Mouse (Mus musculus) gastrocnemius, adult 2 months (tissue): ENCODE data around the gene 4930503B20Rik. TPM values are rescaled to one million over a fixed set of nuclear protein-coding genes. Genes with fewer than 3 reads are reported as not detected.

ENCODE experiments used
- DNase-seq: peaks from one replicate; pipeline ENCODE4 v3.0.0; 2022
- H3K27ac ChIP-seq: fragments of 200-600 bp; 2 replicates; pipeline ENCODE4 v1.8.1; 2022; ENCODE audit warnings: mild to moderate bottlenecking
- H3K4me3 ChIP-seq: fragments of 200-600 bp; 2 replicates; pipeline ENCODE4 v1.8.1; 2022; ENCODE audit warnings: mild to moderate bottlenecking, moderate library complexity
- CTCF ChIP-seq: fragments of 200-600 bp; IDR thresholded peaks from 2 replicates; pipeline ENCODE4 v1.8.1; 2022; ENCODE audit warnings: antibody characterized with exemption, mild to moderate bottlenecking, moderate library complexity
- intact Hi-C: fragments of 180-260 bp; cut with DNase I; formaldehyde crosslinking; loops from one replicate; pipeline ENCODE4 v1.15.1; 2025
- total RNA-seq, 2 experiments: library from RNA; stranded (reverse); gene quantifications; 2 replicates each; pipeline ENCODE4 v1.2.3; 2021

The 4930503B20Rik gene
- total RNA-seq, 2 experiments from 2014 or later = not detected

- no peak for TF ChIP-seq CTCF
- no peak overlapping the region for H3K27ac ChIP-seq
- intact Hi-C loops = no loop called here
- H3K4me3 ChIP-seq = no peak overlapping the region
- no peak for DNase-seq
Measured at GRCm38 (mm10) chr3:146604647-146605046, 46.5 kb downstream of the 4930503B20Rik start.

- no peak for TF ChIP-seq CTCF
- intact Hi-C loops = no loop called here
- no peak for DNase-seq
Measured at GRCm38 (mm10) chr3:146602531-146602930, 48.6 kb downstream of the 4930503B20Rik start.

GRCm38 (mm10) chr3:146601205-146601604 is 49.9 kb downstream of the 4930503B20Rik start:
- intact Hi-C loops = no loop called here
- no peak for DNase-seq
- TF ChIP-seq CTCF = no peak
- Histone ChIP-seq H3K27ac (no peak overlapping the region), H3K4me3 (no peak overlapping the region)

More at GRCm38 (mm10) chr3:146602531-146602930, 48.6 kb downstream of the 4930503B20Rik start:
- H3K27ac ChIP-seq = no peak overlapping the region
- H3K4me3 ChIP-seq = no peak overlapping the region

- H3K4me3 ChIP-seq = no peak overlapping the region
- no peak for DNase-seq
- no peak overlapping the region for H3K27ac ChIP-seq
- no peak for TF ChIP-seq CTCF
- intact Hi-C loops = no loop called here
Measured at GRCm38 (mm10) chr3:146599198-146599900, 51.8 kb downstream of the 4930503B20Rik start.

GRCm38 (mm10) chr3:146598411-146598810 is 52.7 kb downstream of the 4930503B20Rik start:
- no peak for DNase-seq
- TF ChIP-seq CTCF = no peak
- H3K4me3 ChIP-seq = no peak overlapping the region
- H3K27ac ChIP-seq = no peak overlapping the region
- intact Hi-C loops = no loop called here

- Histone ChIP-seq H3K4me3 (no peak overlapping the region), H3K27ac (no peak overlapping the region)
- DNase-seq = no peak
- TF ChIP-seq CTCF = no peak
- intact Hi-C loops = no loop called here
Measured at GRCm38 (mm10) chr3:146596864-146597263, 54.3 kb downstream of the 4930503B20Rik start.

GRCm38 (mm10) chr3:146596387-146596786 is 54.7 kb downstream of the 4930503B20Rik start:
- Histone ChIP-seq H3K27ac (no peak overlapping the region), H3K4me3 (no peak overlapping the region)
- DNase-seq = no peak
- intact Hi-C loops = no loop called here
- no peak for TF ChIP-seq CTCF

GRCm38 (mm10) chr3:146595440-146595839 is 55.7 kb downstream of the 4930503B20Rik start:
- TF ChIP-seq CTCF = no peak

More at GRCm38 (mm10) chr3:146595440-146595839, 55.7 kb downstream of the 4930503B20Rik start:
- Histone ChIP-seq H3K4me3 (no peak overlapping the region), H3K27ac (no peak overlapping the region)
- intact Hi-C loops = no loop called here
- DNase-seq = no peak

Other genes with a start within 250 kb of the 4930503B20Rik start
- 10 to 100 TPM; 25.2 to 28.8 TPM for gene Ssx2ip, start 246.7 kb downstream of the 4930503B20Rik start, total RNA-seq
- gene Ctbs, start 201.5 kb downstream of the 4930503B20Rik start, total RNA-seq = 1 to 10 TPM; 4.1 to 4.5 TPM
- gene Spata1, start 151.6 kb downstream of the 4930503B20Rik start, total RNA-seq = 1 to 10 TPM; 4.4 to 5.4 TPM
- 100 to 1,000 TPM; 409 to 580 TPM for gene Gng5, start 151.5 kb downstream of the 4930503B20Rik start, total RNA-seq
- gene Rpf1, start 129.9 kb downstream of the 4930503B20Rik start, total RNA-seq = 10 to 100 TPM; 12.3 to 12.8 TPM
- not detected for gene Uox, start 80.9 kb downstream of the 4930503B20Rik start, total RNA-seq
- gene Dnase2b, start 35.7 kb downstream of the 4930503B20Rik start, total RNA-seq = under 1 TPM in 1 of 2 experiments, not detected in 1; 0.14 TPM
- gene Samd13, start 34.3 kb upstream of the 4930503B20Rik start, total RNA-seq = 1 to 10 TPM in 1 of 2 experiments, under 1 TPM in 1; 0.59 to 2.2 TPM
- gene Prkacb, start 161.7 kb upstream of the 4930503B20Rik start, total RNA-seq = 10 to 100 TPM; 44.3 to 45.4 TPM
- gene Ttll7, start 201.1 kb upstream of the 4930503B20Rik start, total RNA-seq = 100 to 1,000 TPM in 1 of 2 experiments, 10 to 100 TPM in 1; 63.7 to 165 TPM